Mouse (Mus musculus): ENCODE measurements around the gene Pard3b. TPM values are rescaled to one million over a fixed set of nuclear protein-coding genes. Genes with fewer than 3 reads are reported as not detected.

Gene Pard3b
- total and polyA plus RNA-seq, 3 experiments, result 0.30 to 0.75 (median 0.63) TPM

GRCm38 (mm10) chr1:62449193-62449875, 810.7 kb downstream of the Pard3b start:
- no peak overlapping the region for H3K4me3 ChIP-seq (replicated peaks in 1 of 3; ENCODE audit: low read depth in 2 of 3, low read length in 2 of 3, poor library complexity in 1 of 3)
- no peak for TF ChIP-seq GABPA (IDR thresholded peaks at IDR 0.05; ENCODE audit: insufficient replicate concordance, low read depth, low read length)
- no peak for TF ChIP-seq JUN (IDR thresholded peaks at IDR 0.05; ENCODE audit: insufficient read depth, low read depth, low read length)
- no peak for TF ChIP-seq MEF2A (IDR thresholded peaks at IDR 0.05; ENCODE audit: borderline replicate concordance, low read depth, low read length)
- TF ChIP-seq UBTF (IDR thresholded peaks at IDR 0.05; ENCODE audit: low read depth, low read length), result no peak
- TF ChIP-seq ZKSCAN1 (IDR thresholded peaks at IDR 0.05; ENCODE audit: borderline replicate concordance, low read depth, low read length), result no peak
- no peak for TF ChIP-seq RAD21 (IDR thresholded peaks at IDR 0.05; ENCODE audit: low read depth, low read length)
- no peak for TF ChIP-seq HCFC1 (IDR thresholded peaks at IDR 0.05; ENCODE audit: low read depth, low read length)
- no peak for TF ChIP-seq EP300 (IDR thresholded peaks at IDR 0.05; ENCODE audit: low read length)
- TF ChIP-seq NRF1 (IDR thresholded peaks at IDR 0.05; ENCODE audit: low read depth, low read length), result no peak
- TF ChIP-seq MAFK (IDR thresholded peaks at IDR 0.05; ENCODE audit: insufficient replicate concordance, low read length), result no peak
- TF ChIP-seq TCF12 (IDR thresholded peaks at IDR 0.05; ENCODE audit: low read depth, low read length), result no peak
- no peak overlapping the region for H3K9ac ChIP-seq (ENCODE audit: insufficient read depth, low read depth)
- no peaks in the 10 kb centered on the region for H3K36me3 ChIP-seq (replicated peaks in 1 of 2; ENCODE audit: control insufficient read depth in 1 of 2, insufficient read depth in 1 of 2, low read length in 1 of 2)
- H3K4me2 ChIP-seq (ENCODE audit: insufficient read depth, low read depth, poor library complexity, severe bottlenecking), result no peak overlapping the region
- no peaks in the 10 kb centered on the region for H3K79me2 ChIP-seq (replicated peaks; ENCODE audit: control insufficient read depth, extremely low read depth, insufficient read depth, poor library complexity, severe bottlenecking)
- no peak overlapping the region for H3K27ac ChIP-seq (ENCODE audit: insufficient read depth, low read depth)
- H3K4me1 ChIP-seq (ENCODE audit: control insufficient read depth in 1 of 2, insufficient read depth in 2 of 2), result peaks cover 4 to 8% of the 10 kb centered on the region in 2 experiments; a peak in 2 of 4 replicates
- H3K27me3 ChIP-seq (replicated peaks), result no peaks in the 10 kb centered on the region
- DNase-seq (ENCODE audit: extremely low read depth), result no peak
- dilution Hi-C loops (cut with MboI; ENCODE audit: extremely low pct_ligation_motif_present, extremely low pct_unique_long_range_greater_than_20kb, low sequenced_read_pairs) (no loop called here), in situ Hi-C loops (cut with MboI; ENCODE audit: low pct_ligation_motif_present, low pct_unique_long_range_greater_than_20kb, low sequenced_read_pairs) (no loop called here)
- no peaks in the 10 kb centered on the region for H3K9me3 ChIP-seq (replicated peaks; ENCODE audit: low read length)

DNA sequence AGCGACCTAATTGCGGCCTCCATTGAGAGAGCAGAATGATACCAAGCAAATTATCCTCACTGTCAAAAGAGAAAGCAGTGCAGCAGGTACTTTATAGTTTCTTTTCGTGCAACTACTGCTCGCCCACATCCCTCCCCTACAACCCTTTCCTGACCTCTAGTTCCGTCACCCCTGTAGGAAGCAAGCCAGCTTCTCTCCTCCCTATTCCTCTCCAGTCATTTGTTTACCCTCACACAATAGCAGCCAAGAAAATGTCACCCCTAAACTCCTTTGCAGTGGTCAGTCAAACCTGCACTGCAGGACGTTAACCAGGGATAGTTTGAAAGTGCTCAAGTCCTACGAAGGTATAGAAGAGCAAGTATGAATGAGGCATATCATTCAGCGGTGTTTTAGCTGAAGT, 826.9 kb downstream of the Pard3b start:
- Histone ChIP-seq H3K9me3 (replicated peaks; ENCODE audit: low read length) (no peaks in the 10 kb centered on the region), H3K4me2 (ENCODE audit: insufficient read depth, low read depth, poor library complexity, severe bottlenecking) (no peak overlapping the region), H3K4me1 (ENCODE audit: control insufficient read depth in 1 of 2, insufficient read depth in 2 of 2) (0 out of 4 replicates have a peak, but pooled peaks cover 0 to 3% of the 10 kb centered on the region in 2 experiments), H3K36me3 (replicated peaks in 1 of 2; ENCODE audit: control insufficient read depth in 1 of 2, insufficient read depth in 1 of 2, low read length in 1 of 2) (no peaks in the 10 kb centered on the region), H3K79me2 (replicated peaks; ENCODE audit: control insufficient read depth, extremely low read depth, insufficient read depth, poor library complexity, severe bottlenecking) (no peaks in the 10 kb centered on the region), H3K27me3 (replicated peaks) (no peaks in the 10 kb centered on the region), H3K9ac (ENCODE audit: insufficient read depth, low read depth) (no peak overlapping the region), H3K27ac (ENCODE audit: insufficient read depth, low read depth) (no peak overlapping the region), H3K4me3 (replicated peaks in 1 of 3; ENCODE audit: low read depth in 2 of 3, low read length in 2 of 3, poor library complexity in 1 of 3) (no peak overlapping the region)
- dilution Hi-C loops (cut with MboI; ENCODE audit: extremely low pct_ligation_motif_present, extremely low pct_unique_long_range_greater_than_20kb, low sequenced_read_pairs) (no loop called here), in situ Hi-C loops (cut with MboI; ENCODE audit: low pct_ligation_motif_present, low pct_unique_long_range_greater_than_20kb, low sequenced_read_pairs) (no loop called here)
- no peak for TF ChIP-seq BHLHE40 (IDR thresholded peaks at IDR 0.05; ENCODE audit: low read depth, low read length)
- no peak for TF ChIP-seq ELF1 (IDR thresholded peaks at IDR 0.05; ENCODE audit: low read depth, low read length)
- no peak for TF ChIP-seq NRF1 (IDR thresholded peaks at IDR 0.05; ENCODE audit: low read depth, low read length)
- TF ChIP-seq CHD2 (IDR thresholded peaks at IDR 0.05; ENCODE audit: low read length), result no peak
- TF ChIP-seq MAFK (IDR thresholded peaks at IDR 0.05; ENCODE audit: insufficient replicate concordance, low read length), result no peak
- no peak for DNase-seq (ENCODE audit: extremely low read depth)
